Mouse (Mus musculus): Measurements from ENCODE around the gene Smr2.
"Not testable (repeated sequence)": the region's sequence is repeated elsewhere in the genome, so short reads cannot be mapped to it uniquely, and the experiment has no call there.

Smr2 gene

DNA sequence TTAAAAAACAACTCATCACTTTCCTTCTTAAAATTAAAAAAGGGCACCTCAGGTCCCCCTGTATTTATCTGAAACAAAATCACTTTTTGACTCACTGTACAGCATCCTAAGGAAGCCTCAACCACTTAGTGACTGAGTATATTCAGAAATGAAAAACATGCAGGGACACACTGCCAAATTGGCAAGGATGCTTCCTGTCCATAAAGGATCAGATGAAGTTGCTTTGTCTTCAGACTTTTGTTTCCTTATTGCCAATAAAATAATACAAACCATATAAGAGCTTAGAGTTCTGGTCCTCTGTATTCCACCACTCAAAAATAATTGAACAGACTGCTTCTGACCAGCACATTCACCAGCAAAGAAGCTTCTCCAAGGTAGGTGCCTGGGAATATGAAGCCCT, at the start of gene Smr2:
Smr2 (plus strand) TSS at position 301 of the 400 bp plus-strand sequence.
- not testable (repeated sequence) for DNase-seq

DNA sequence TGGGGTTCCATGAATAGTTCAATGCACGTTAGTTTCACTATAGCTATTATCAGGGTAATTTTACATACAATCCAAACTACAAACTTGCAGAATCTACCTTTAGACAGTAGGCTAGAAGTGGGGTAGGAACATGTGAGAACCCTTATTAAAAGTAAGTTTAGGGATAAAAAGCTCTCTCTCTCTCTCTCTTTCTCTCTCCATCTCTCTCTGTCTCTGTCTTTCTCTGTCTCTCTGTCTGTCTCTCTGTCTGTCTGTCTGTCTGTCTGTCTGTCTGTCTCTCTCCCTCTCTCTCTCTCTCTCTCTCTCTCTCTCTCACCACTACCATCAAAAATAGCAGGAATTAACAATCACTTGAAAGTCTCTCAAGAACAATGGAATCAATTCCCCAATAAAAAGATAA, 25.1 kb downstream of the Smr2 start, which contains the start of gene Gm11116:
Gm11116 (minus strand) TSS at position 101 of the 400 bp plus-strand sequence.
- DNase-seq: no peak

DNA sequence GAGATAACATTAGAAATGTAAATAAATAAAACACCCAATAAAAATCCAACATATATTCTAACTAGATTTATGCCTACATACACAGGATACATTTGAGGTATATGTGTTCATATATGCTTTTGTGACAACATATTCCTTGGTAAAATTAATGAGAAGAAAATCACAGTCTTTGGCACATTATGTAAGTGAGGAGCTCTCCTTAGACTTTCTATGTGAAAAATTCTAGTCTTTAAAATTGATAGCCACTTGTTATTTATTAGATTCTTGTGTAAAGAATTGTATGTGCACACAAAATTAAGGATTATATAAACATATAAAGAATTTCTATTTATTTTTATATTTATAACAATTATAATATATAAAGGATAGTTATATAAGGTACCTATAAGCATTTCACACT, 67.6 kb downstream of the Smr2 start, which contains the start of gene Gm11115:
Gm11115 (minus strand) TSS at position 101 of the 400 bp plus-strand sequence.
- no peak for DNase-seq
